Mouse (Mus musculus) liver, embryonic 12.5 days (tissue): Measurements from ENCODE around the gene Bpifa5. TPM values are rescaled to one million over a fixed set of nuclear protein-coding genes. Genes with fewer than 3 reads are reported as not detected.
"Not testable (repeated sequence)": the region's sequence is repeated elsewhere in the genome, so short reads cannot be mapped to it uniquely, and the experiment has no call there.

Experiments used
- ATAC-seq: fragments of 200-750 bp; cut with Nextera tagmentation; 2 replicates; pipeline ENCODE4 v1.8.0; 2017; ENCODE audit warnings: moderate number of reproducible peaks, mild to moderate bottlenecking, moderate library complexity
- H3K27ac ChIP-seq: fragments of 300-500 bp; sonication (generic); 2 replicates; pipeline ENCODE4 v1.5.1; 2016; ENCODE audit warnings: mild to moderate bottlenecking
- H3K27me3 ChIP-seq: fragments of 300-500 bp; sonication (generic); replicated peaks from 2 replicates; pipeline ENCODE4 v1.6.1; 2016; ENCODE audit warnings: mild to moderate bottlenecking, moderate library complexity
- H3K36me3 ChIP-seq: fragments of 300-500 bp; sonication (generic); 2 replicates; pipeline ENCODE4 v1.6.1; 2016; ENCODE audit warnings: mild to moderate bottlenecking, moderate library complexity
- H3K4me1 ChIP-seq: fragments of 300-500 bp; sonication (generic); 2 replicates; pipeline ENCODE4 v1.6.1; 2016
- H3K4me2 ChIP-seq: fragments of 300-500 bp; sonication (generic); 2 replicates; pipeline ENCODE4 v1.6.1; 2016; ENCODE audit warnings: mild to moderate bottlenecking, moderate library complexity
- H3K4me3 ChIP-seq: fragments of 300-500 bp; sonication (generic); 2 replicates; pipeline ENCODE4 v1.5.1; 2016; ENCODE audit warnings: mild to moderate bottlenecking, moderate library complexity
- H3K9ac ChIP-seq: fragments of 300-500 bp; sonication (generic); 2 replicates; pipeline ENCODE4 v1.6.1; 2016; ENCODE audit warnings: mild to moderate bottlenecking, moderate library complexity
- H3K9me3 ChIP-seq: fragments of 300-500 bp; sonication (generic); replicated peaks from 2 replicates; pipeline ENCODE4 v1.6.1; 2016; ENCODE audit warnings: mild to moderate bottlenecking, moderate library complexity
- WGBS: fragments of 180-500 bp; shearing (Covaris S2); methylation state at CpG from one replicate; pipeline ENCODE4 v1.1.7; 2016; ENCODE audit not compliant: insufficient replicate concordance; 5-methylcytosine and 5-hydroxymethylcytosine counted together
- polyA plus RNA-seq: library from polyadenylated mRNA; unstranded; fragments of >200 nt; fragmentation: Nextera tagmentation; extraction: Ambion mirVana; gene quantifications from 2 replicates; pipeline ENCODE4 v1.2.1, GENCODE M21; 2016

Gene Bpifa5
- 0.24 TPM in 1 of 2 replicates, not detected in the other for polyA plus RNA-seq

GRCm38 (mm10) chr2:154162307-154162706, at the start of gene Bpifa5:
Bpifa5 (plus strand) TSS chr2:154162607.
- WGBS, result 64% methylated on average over 8 of the region's 8 CpGs
- no peaks in the 10 kb centered on the region for H3K4me1 ChIP-seq
- no peak within 1 kb of the TSS for H3K27ac ChIP-seq
- no peaks in the 10 kb centered on the region for H3K27me3 ChIP-seq
- H3K4me2 ChIP-seq, result no peak within 1 kb of the TSS
- peaks cover 9% of the 10 kb centered on the region; the same call in 1 of the 2 replicates for H3K9me3 ChIP-seq
- no peak within 1 kb of the TSS for H3K9ac ChIP-seq
- no peak for ATAC-seq
- H3K36me3 ChIP-seq, result no peaks in the 10 kb centered on the region
- H3K4me3 ChIP-seq, result no peak within 1 kb of the TSS

GRCm38 (mm10) chr2:154117381-154117780, 45.0 kb upstream of the Bpifa5 start:
- no peak overlapping the region for H3K9ac ChIP-seq
- ATAC-seq, result no peak

GRCm38 (mm10) chr2:154130120-154130519, 32.3 kb upstream of the Bpifa5 start, which contains the start of gene Bpifa3:
Bpifa3 (plus strand) TSS chr2:154130336.
- no peaks in the 10 kb centered on the region for H3K27me3 ChIP-seq
- no peak within 1 kb of the TSS for H3K4me2 ChIP-seq
- H3K36me3 ChIP-seq, result no peaks in the 10 kb centered on the region
- no peak within 1 kb of the TSS for H3K4me3 ChIP-seq
- 48% methylated on average over 2 of the region's 2 CpGs for WGBS
- ATAC-seq, result no peak
- H3K4me1 ChIP-seq, result no peaks in the 10 kb centered on the region
- no peak within 1 kb of the TSS for H3K9ac ChIP-seq
- no peak within 1 kb of the TSS for H3K27ac ChIP-seq
- no peaks in the 10 kb centered on the region for H3K9me3 ChIP-seq

More at GRCm38 (mm10) chr2:154117381-154117780, 45.0 kb upstream of the Bpifa5 start:
- Histone ChIP-seq H3K9me3 (no peaks in the 10 kb centered on the region), H3K27me3 (no peaks in the 10 kb centered on the region), H3K27ac (no peak overlapping the region), H3K4me3 (no peak overlapping the region), H3K36me3 (no peaks in the 10 kb centered on the region), H3K4me1 (no peaks in the 10 kb centered on the region), H3K4me2 (no peak overlapping the region)
- WGBS, result 58% methylated on average over 3 of the region's 3 CpGs

GRCm38 (mm10) chr2:154142580-154142979, 19.8 kb upstream of the Bpifa5 start, which contains the start of gene Bpifa1:
Bpifa1 (plus strand) TSS chr2:154142880.
- Histone ChIP-seq H3K36me3 (no peaks in the 10 kb centered on the region), H3K4me1 (no peaks in the 10 kb centered on the region), H3K27me3 (no peaks in the 10 kb centered on the region), H3K27ac (no peak within 1 kb of the TSS), H3K9ac (no peak within 1 kb of the TSS), H3K4me2 (no peak within 1 kb of the TSS), H3K4me3 (no peak within 1 kb of the TSS), H3K9me3 (no peaks in the 10 kb centered on the region)
- ATAC-seq, result no peak
- 62% methylated on average over 4 of the region's 4 CpGs for WGBS

- Histone ChIP-seq H3K27me3 (no peaks in the 10 kb centered on the region), H3K27ac (no peak overlapping the region), H3K9ac (no peak overlapping the region), H3K4me1 (no peaks in the 10 kb centered on the region), H3K9me3 (no peaks in the 10 kb centered on the region), H3K36me3 (no peaks in the 10 kb centered on the region), H3K4me2 (no peak overlapping the region), H3K4me3 (no peak overlapping the region)
- 56% methylated on average over 3 of the region's 3 CpGs for WGBS
- ATAC-seq, result no peak
Measured at GRCm38 (mm10) chr2:154143735-154144134, 18.7 kb upstream of the Bpifa5 start.

- WGBS, result 54% methylated on average over 4 of the region's 4 CpGs
- no peak for ATAC-seq
Measured at GRCm38 (mm10) chr2:154147496-154147895, 14.9 kb upstream of the Bpifa5 start.

GRCm38 (mm10) chr2:154158433-154158832, 4.0 kb upstream of the Bpifa5 start:
- H3K4me3 ChIP-seq, result no peak overlapping the region
- WGBS, result 25% methylated on average over 3 of the region's 3 CpGs
- no peak overlapping the region for H3K4me2 ChIP-seq
- H3K4me1 ChIP-seq, result no peaks in the 10 kb centered on the region
- no peak for ATAC-seq
- H3K9me3 ChIP-seq, result peaks cover 9% of the 10 kb centered on the region; the same call in 1 of the 2 replicates
- no peaks in the 10 kb centered on the region for H3K36me3 ChIP-seq
- H3K9ac ChIP-seq, result no peak overlapping the region
- no peak overlapping the region for H3K27ac ChIP-seq
- H3K27me3 ChIP-seq, result no peaks in the 10 kb centered on the region

More at GRCm38 (mm10) chr2:154147496-154147895, 14.9 kb upstream of the Bpifa5 start:
- no peaks in the 10 kb centered on the region for H3K27me3 ChIP-seq
- H3K9ac ChIP-seq, result no peak overlapping the region
- no peaks in the 10 kb centered on the region for H3K4me1 ChIP-seq
- H3K36me3 ChIP-seq, result no peaks in the 10 kb centered on the region
- no peak overlapping the region for H3K27ac ChIP-seq
- H3K9me3 ChIP-seq, result no peaks in the 10 kb centered on the region
- H3K4me2 ChIP-seq, result no peak overlapping the region
- H3K4me3 ChIP-seq, result no peak overlapping the region

- H3K9ac ChIP-seq, result no peak overlapping the region
- H3K27me3 ChIP-seq, result no peaks in the 10 kb centered on the region
- no peak overlapping the region for H3K27ac ChIP-seq
- no peaks in the 10 kb centered on the region for H3K36me3 ChIP-seq
- H3K4me3 ChIP-seq, result no peak overlapping the region
- no peak overlapping the region for H3K4me2 ChIP-seq
- 72% methylated on average over 5 of the region's 5 CpGs for WGBS
- no peaks in the 10 kb centered on the region for H3K4me1 ChIP-seq
- peaks cover 9% of the 10 kb centered on the region; the same call in 1 of the 2 replicates for H3K9me3 ChIP-seq
- no peak for ATAC-seq
Measured at GRCm38 (mm10) chr2:154163306-154163705, 899 bp downstream of the Bpifa5 start.

- H3K27me3 ChIP-seq, result no peaks in the 10 kb centered on the region
- no peaks in the 10 kb centered on the region for H3K9me3 ChIP-seq
- no peak overlapping the region for H3K4me2 ChIP-seq
- no peaks in the 10 kb centered on the region for H3K36me3 ChIP-seq
- 35% methylated on average over 3 of the region's 3 CpGs for WGBS
- no peak overlapping the region for H3K4me3 ChIP-seq
- no peaks in the 10 kb centered on the region for H3K4me1 ChIP-seq
- H3K27ac ChIP-seq, result no peak overlapping the region
- no peak overlapping the region for H3K9ac ChIP-seq
- ATAC-seq, result no peak
Measured at GRCm38 (mm10) chr2:154169172-154169571, 6.8 kb downstream of the Bpifa5 start.

GRCm38 (mm10) chr2:154171621-154172020, 9.2 kb downstream of the Bpifa5 start:
- no peaks in the 10 kb centered on the region for H3K4me1 ChIP-seq
- H3K27ac ChIP-seq, result no peak overlapping the region
- no peak overlapping the region for H3K9ac ChIP-seq
- ATAC-seq, result no peak
- WGBS, result 48% methylated on average over 6 of the region's 6 CpGs
- H3K4me3 ChIP-seq, result no peak overlapping the region
- no peaks in the 10 kb centered on the region for H3K9me3 ChIP-seq
- no peaks in the 10 kb centered on the region for H3K36me3 ChIP-seq
- H3K4me2 ChIP-seq, result no peak overlapping the region
- H3K27me3 ChIP-seq, result no peaks in the 10 kb centered on the region

GRCm38 (mm10) chr2:154173313-154173712, 10.9 kb downstream of the Bpifa5 start:
- Histone ChIP-seq H3K27me3 (no peaks in the 10 kb centered on the region), H3K4me1 (no peaks in the 10 kb centered on the region), H3K4me3 (no peak overlapping the region), H3K9me3 (no peaks in the 10 kb centered on the region), H3K27ac (no peak overlapping the region), H3K4me2 (no peak overlapping the region), H3K9ac (no peak overlapping the region), H3K36me3 (no peaks in the 10 kb centered on the region)
- no peak for ATAC-seq
- 17% methylated on average over 1 of the region's 1 CpGs for WGBS

GRCm38 (mm10) chr2:154181900-154182299, 19.5 kb downstream of the Bpifa5 start:
- not testable (repeated sequence) for H3K4me1 ChIP-seq, H3K27ac ChIP-seq, H3K36me3 ChIP-seq, H3K27me3 ChIP-seq, H3K4me2 ChIP-seq, H3K9me3 ChIP-seq, ATAC-seq, H3K9ac ChIP-seq, H3K4me3 ChIP-seq
- 63% methylated on average over 7 of the region's 7 CpGs for WGBS

GRCm38 (mm10) chr2:154183061-154183460, 20.7 kb downstream of the Bpifa5 start:
- H3K4me2 ChIP-seq, H3K9me3 ChIP-seq, H3K36me3 ChIP-seq, H3K9ac ChIP-seq, H3K4me3 ChIP-seq, ATAC-seq, H3K27ac ChIP-seq, H3K27me3 ChIP-seq, H3K4me1 ChIP-seq: not testable (repeated sequence)
- WGBS, result 57% methylated on average over 4 of the region's 4 CpGs
